Mouse (Mus musculus): Measurements from ENCODE around the gene Proz. TPM values are rescaled to one million over a fixed set of nuclear protein-coding genes. Genes with fewer than 3 reads are reported as not detected.

Gene Proz
- polyA plus RNA-seq (2015; fragmentation: Nextera tagmentation; extraction: Ambion mirVana): 37.9 and 46.4 TPM in 2 replicates

DNA sequence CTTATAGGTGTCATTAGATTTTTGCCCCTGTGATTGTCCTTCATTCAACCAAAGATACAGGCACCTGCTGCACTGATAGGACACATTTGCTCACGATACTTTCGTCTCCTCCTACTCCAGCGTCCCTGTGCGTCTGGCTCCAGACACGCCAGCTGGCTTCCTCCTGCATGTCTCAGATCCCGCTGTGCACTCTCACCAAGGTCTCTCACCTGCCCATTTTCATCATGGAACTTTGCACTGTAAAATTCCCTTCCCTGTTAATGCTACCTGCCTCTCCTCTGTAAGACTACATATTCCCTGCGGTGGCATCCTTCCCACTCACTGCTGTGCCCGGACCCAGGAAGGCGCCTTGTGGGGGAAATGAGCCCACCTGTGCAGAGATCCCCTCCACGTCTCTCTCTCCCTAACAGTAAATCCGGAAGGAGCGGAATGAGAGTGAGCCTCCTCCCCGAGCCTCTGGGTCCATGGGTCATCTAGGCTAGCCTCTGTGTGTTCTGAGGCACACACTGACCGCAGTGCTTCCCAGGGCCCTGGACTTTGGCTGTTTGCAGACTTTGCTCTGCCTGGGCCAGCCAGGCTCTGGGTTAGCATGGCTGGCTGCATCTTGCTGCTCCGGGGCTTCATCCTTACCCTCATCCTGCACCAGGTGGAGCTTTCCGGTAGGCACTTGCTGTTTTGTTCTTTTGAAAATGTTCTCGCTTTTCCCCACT is at the start of gene Proz:
Proz (plus strand) TSS at position 474 of the 710 bp plus-strand sequence.
- Histone ChIP-seq H3K4me3 (replicated peaks) (peak within 1 kb of the TSS; percentile 47), H3K36me3 (replicated peaks) (peaks cover 10% of the 10 kb centered on the region), H3K9ac (no peak within 1 kb of the TSS; the same call in 1 of the 2 replicates), H3K4me1 (replicated peaks) (peaks cover 22% of the 10 kb centered on the region), H3K27ac (replicated peaks) (peak within 1 kb of the TSS; percentile 68), H3K4me2 (peak within 1 kb of the TSS; percentile 50), H3K9me3 (replicated peaks) (no peaks in the 10 kb centered on the region), H3K27me3 (no peaks in the 10 kb centered on the region)
- WGBS (ENCODE audit: insufficient replicate concordance): 60% methylated on average over 17 of the region's 17 CpGs
- peak; percentile 69 for ATAC-seq (ENCODE audit: insufficient read depth)

DNA sequence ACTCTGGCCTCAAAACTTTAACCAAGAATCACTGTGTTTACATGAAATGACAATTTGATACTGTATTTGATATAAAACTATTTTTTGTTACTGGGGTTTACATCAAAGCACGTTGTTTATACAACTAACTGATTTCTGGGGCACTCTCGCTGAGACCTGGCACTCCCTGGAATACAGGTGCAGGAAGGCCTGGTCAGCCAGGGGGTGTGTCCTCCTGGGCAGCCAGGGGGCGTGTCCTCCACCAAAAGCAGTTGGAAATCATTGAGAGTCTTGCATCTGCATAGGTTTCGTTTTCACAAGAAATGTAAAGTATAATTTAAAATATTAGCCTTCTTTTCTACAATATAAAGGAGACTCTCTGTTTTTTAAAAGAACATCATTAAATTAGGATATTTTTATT is 41.2 kb upstream of the Proz start:
- 42% methylated on average over 4 of the region's 4 CpGs for WGBS (ENCODE audit: insufficient replicate concordance)
- Histone ChIP-seq H3K9ac (no peak overlapping the region), H3K4me2 (no peak overlapping the region), H3K4me3 (replicated peaks) (no peak overlapping the region), H3K27ac (replicated peaks) (no peak overlapping the region), H3K27me3 (no peaks in the 10 kb centered on the region), H3K36me3 (replicated peaks) (no peaks in the 10 kb centered on the region), H3K4me1 (replicated peaks) (no peaks in the 10 kb centered on the region), H3K9me3 (replicated peaks) (no peaks in the 10 kb centered on the region)
- ATAC-seq (ENCODE audit: insufficient read depth): no peak

DNA sequence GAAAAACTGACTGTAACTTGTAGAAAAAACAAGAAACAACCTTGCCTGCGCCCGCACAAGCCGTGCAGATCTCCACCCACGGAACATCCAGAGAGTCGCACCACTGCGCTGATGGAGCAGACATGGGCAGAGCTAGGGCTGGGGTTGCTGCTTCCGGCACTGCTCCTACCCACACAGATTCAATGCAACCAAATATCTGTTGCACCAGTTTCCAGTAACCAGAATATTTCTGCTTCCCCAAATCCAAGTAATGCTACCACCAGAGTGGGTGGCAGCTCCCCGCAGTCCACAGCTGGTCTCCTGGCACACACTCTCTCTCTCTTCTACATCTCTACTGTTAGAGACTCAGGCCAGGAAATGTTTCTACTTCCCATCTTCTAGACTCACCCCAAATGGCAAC is 38.9 kb upstream of the Proz start:
- no peak for ATAC-seq (ENCODE audit: insufficient read depth)
- Histone ChIP-seq H3K36me3 (replicated peaks) (no peaks in the 10 kb centered on the region), H3K4me3 (replicated peaks) (no peak overlapping the region), H3K9me3 (replicated peaks) (no peaks in the 10 kb centered on the region), H3K9ac (no peak overlapping the region), H3K27me3 (no peaks in the 10 kb centered on the region), H3K27ac (replicated peaks) (no peak overlapping the region), H3K4me2 (no peak overlapping the region), H3K4me1 (replicated peaks) (peaks cover 10% of the 10 kb centered on the region)
- 77% methylated on average over 8 of the region's 8 CpGs for WGBS (ENCODE audit: insufficient replicate concordance)

GRCm38 (mm10) chr8:13025487-13026224 is 35.1 kb upstream of the Proz start, which contains the start of gene F7:
Gene F7, plus strand, starts transcription at chr8:13026034.
- Histone ChIP-seq H3K4me3 (replicated peaks) (no peak within 1 kb of the TSS), H3K4me1 (replicated peaks) (peaks cover 10% of the 10 kb centered on the region), H3K9me3 (replicated peaks) (no peaks in the 10 kb centered on the region), H3K9ac (no peak within 1 kb of the TSS), H3K27me3 (no peaks in the 10 kb centered on the region), H3K36me3 (replicated peaks) (no peaks in the 10 kb centered on the region), H3K27ac (replicated peaks) (no peak within 1 kb of the TSS), H3K4me2 (peak within 1 kb of the TSS; percentile 32)
- ATAC-seq (ENCODE audit: insufficient read depth): peak; percentile 68
- 53% methylated on average over 10 of the region's 10 CpGs for WGBS (ENCODE audit: insufficient replicate concordance)

- WGBS (ENCODE audit: insufficient replicate concordance): 52% methylated on average over 5 of the region's 5 CpGs
- no peaks in the 10 kb centered on the region for H3K9me3 ChIP-seq (replicated peaks)
- H3K36me3 ChIP-seq (replicated peaks): no peaks in the 10 kb centered on the region
- no peak overlapping the region for H3K4me3 ChIP-seq (replicated peaks)
- H3K4me2 ChIP-seq: no peak overlapping the region
- ATAC-seq (ENCODE audit: insufficient read depth): no peak
- no peaks in the 10 kb centered on the region for H3K27me3 ChIP-seq
- H3K4me1 ChIP-seq (replicated peaks): peaks cover 10% of the 10 kb centered on the region
- H3K9ac ChIP-seq: no peak overlapping the region
- H3K27ac ChIP-seq (replicated peaks): no peak overlapping the region
Observed at GRCm38 (mm10) chr8:13027615-13028014, 33.1 kb upstream of the Proz start.

GRCm38 (mm10) chr8:13028482-13028881 is 32.2 kb upstream of the Proz start:
- ATAC-seq (ENCODE audit: insufficient read depth): no peak
- Histone ChIP-seq H3K4me1 (replicated peaks) (peaks cover 10% of the 10 kb centered on the region), H3K27ac (replicated peaks) (no peak overlapping the region), H3K9me3 (replicated peaks) (no peaks in the 10 kb centered on the region), H3K36me3 (replicated peaks) (no peaks in the 10 kb centered on the region), H3K9ac (no peak overlapping the region), H3K27me3 (no peaks in the 10 kb centered on the region), H3K4me3 (replicated peaks) (no peak overlapping the region), H3K4me2 (no peak overlapping the region)
- WGBS (ENCODE audit: insufficient replicate concordance): 44% methylated on average over 5 of the region's 5 CpGs

DNA sequence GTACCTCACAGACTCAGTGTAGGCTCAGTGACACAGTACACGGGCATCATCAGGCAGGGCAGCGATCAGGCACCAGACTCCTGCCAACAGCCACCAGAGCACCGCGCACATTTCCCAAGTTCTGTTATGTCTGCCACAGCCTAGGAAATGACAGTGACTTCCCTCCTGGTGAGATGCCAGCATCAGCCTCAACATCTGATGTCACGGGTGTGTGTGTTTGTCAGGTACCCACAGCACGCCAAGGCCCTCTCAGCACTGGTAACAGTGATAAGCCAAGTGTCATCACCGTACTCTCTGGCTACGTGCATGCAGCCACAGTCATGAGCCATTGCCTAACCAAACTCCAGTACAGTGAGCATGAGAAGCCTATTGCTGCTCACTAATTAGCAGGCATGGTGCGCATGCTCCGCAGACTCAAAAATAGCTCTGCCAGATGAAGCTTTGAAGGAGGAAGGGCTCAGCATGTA is 24.3 kb upstream of the Proz start:
- H3K4me3 ChIP-seq (replicated peaks): no peak overlapping the region
- H3K4me2 ChIP-seq: no peak overlapping the region
- no peak for ATAC-seq (ENCODE audit: insufficient read depth)
- 58% methylated on average over 10 of the region's 10 CpGs for WGBS (ENCODE audit: insufficient replicate concordance)
- no peak overlapping the region for H3K9ac ChIP-seq
- H3K36me3 ChIP-seq (replicated peaks): no peaks in the 10 kb centered on the region
- H3K27ac ChIP-seq (replicated peaks): peak overlapping the region; percentile 77
- H3K9me3 ChIP-seq (replicated peaks): no peaks in the 10 kb centered on the region
- no peaks in the 10 kb centered on the region for H3K27me3 ChIP-seq
- peaks cover 26% of the 10 kb centered on the region for H3K4me1 ChIP-seq (replicated peaks)

DNA sequence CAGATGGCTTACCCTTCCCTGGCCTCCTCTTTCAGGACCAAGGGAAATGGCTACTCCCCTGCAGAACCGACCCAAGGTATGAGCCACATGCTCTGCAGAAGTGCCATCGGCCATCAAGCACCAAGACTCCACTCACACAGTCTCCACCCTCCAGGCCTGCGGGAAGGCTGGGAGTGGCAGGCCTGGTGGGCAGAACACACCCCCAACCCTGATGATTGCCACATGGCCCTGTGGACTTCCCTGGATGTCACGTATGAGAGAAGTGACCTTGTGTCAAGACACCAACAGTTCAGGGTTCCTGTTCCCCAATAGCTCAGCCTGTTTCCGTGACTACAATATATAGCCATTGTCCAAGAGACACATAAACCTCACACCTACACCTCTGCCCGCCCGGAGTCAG is 23.7 kb upstream of the Proz start, which contains the start of gene F10:
F10 (plus strand) TSS at position 294 of the 400 bp plus-strand sequence.
- ATAC-seq (ENCODE audit: insufficient read depth): peak; percentile 66

DNA sequence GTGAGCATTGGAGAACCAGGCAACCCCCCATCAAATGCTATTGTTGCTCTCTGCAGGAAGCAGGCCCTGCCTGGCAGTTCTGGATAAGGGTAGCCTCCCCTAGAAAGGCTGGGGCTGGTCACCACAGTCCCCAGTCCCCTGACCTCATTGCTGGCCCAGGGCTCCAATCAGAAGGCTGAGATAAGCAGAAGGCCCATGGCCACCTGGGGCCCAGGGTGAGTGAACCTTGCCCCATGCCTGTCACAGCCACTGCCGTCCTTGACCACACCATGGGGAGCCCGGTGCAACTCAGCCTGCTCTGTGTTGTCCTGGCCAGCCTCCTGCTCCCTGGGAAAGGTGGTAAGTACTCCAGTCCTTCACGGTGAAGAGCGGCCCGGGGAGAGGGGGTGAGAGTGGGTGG is 23.1 kb upstream of the Proz start:
- peak overlapping the region; percentile 40 for H3K4me3 ChIP-seq (replicated peaks)
- no peaks in the 10 kb centered on the region for H3K36me3 ChIP-seq (replicated peaks)
- H3K4me1 ChIP-seq (replicated peaks): peaks cover 26% of the 10 kb centered on the region
- no peaks in the 10 kb centered on the region for H3K27me3 ChIP-seq
- 21% methylated on average over 5 of the region's 5 CpGs for WGBS (ENCODE audit: insufficient replicate concordance)
- ATAC-seq (ENCODE audit: insufficient read depth): peak; percentile 89
- no peaks in the 10 kb centered on the region for H3K9me3 ChIP-seq (replicated peaks)
- no peak overlapping the region for H3K9ac ChIP-seq
- H3K4me2 ChIP-seq: peak overlapping the region; percentile 52
- H3K27ac ChIP-seq (replicated peaks): peak overlapping the region; percentile 77

More for the DNA sequence above, 23.7 kb upstream of the Proz start, which contains the start of gene F10:
- no peaks in the 10 kb centered on the region for H3K9me3 ChIP-seq (replicated peaks)
- H3K9ac ChIP-seq: peak within 1 kb of the TSS; percentile 40; the same call in 1 of the 2 replicates
- 45% methylated on average over 7 of the region's 7 CpGs for WGBS (ENCODE audit: insufficient replicate concordance)
- H3K36me3 ChIP-seq (replicated peaks): no peaks in the 10 kb centered on the region
- peak within 1 kb of the TSS; percentile 52 for H3K4me2 ChIP-seq
- peak within 1 kb of the TSS; percentile 77 for H3K27ac ChIP-seq (replicated peaks)
- H3K4me1 ChIP-seq (replicated peaks): peaks cover 26% of the 10 kb centered on the region
- H3K4me3 ChIP-seq (replicated peaks): peak within 1 kb of the TSS; percentile 40
- H3K27me3 ChIP-seq: no peaks in the 10 kb centered on the region

- no peak overlapping the region; the same call in 1 of the 2 replicates for H3K4me3 ChIP-seq (replicated peaks)
- H3K36me3 ChIP-seq (replicated peaks): no peaks in the 10 kb centered on the region
- 48% methylated on average over 6 of the region's 6 CpGs for WGBS (ENCODE audit: insufficient replicate concordance)
- peak overlapping the region; percentile 52 for H3K4me2 ChIP-seq
- H3K27ac ChIP-seq (replicated peaks): no peak overlapping the region
- peaks cover 26% of the 10 kb centered on the region for H3K4me1 ChIP-seq (replicated peaks)
- H3K9ac ChIP-seq: no peak overlapping the region
- H3K27me3 ChIP-seq: no peaks in the 10 kb centered on the region
- H3K9me3 ChIP-seq (replicated peaks): no peaks in the 10 kb centered on the region
- no peak for ATAC-seq (ENCODE audit: insufficient read depth)
Observed at GRCm38 (mm10) chr8:13039054-13039453, 21.7 kb upstream of the Proz start.

DNA sequence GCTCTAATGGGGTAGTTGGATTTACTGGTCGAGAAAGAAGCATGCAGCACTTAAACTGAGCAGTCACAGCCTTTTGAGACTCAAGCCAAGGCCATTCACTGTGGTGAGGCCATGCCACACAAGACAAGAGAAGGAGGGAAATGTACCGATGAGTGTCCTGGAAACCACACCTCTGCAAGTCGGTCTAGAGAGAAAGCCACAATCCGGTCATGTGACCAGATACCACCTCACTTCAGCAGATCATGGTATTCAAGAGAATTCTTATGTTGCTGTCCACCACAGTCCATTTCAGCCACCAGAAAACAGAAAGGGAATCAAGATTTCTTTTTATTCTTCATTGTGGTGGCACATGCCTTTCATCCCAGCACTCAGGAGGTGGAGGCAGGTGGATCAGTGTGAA is 19.3 kb upstream of the Proz start:
- H3K4me3 ChIP-seq (replicated peaks): no peak overlapping the region
- peaks cover 19% of the 10 kb centered on the region for H3K4me1 ChIP-seq (replicated peaks)
- no peak for ATAC-seq (ENCODE audit: insufficient read depth)
- WGBS (ENCODE audit: insufficient replicate concordance): 33% methylated on average over 4 of the region's 4 CpGs
- no peaks in the 10 kb centered on the region for H3K9me3 ChIP-seq (replicated peaks)
- H3K4me2 ChIP-seq: no peak overlapping the region
- H3K36me3 ChIP-seq (replicated peaks): no peaks in the 10 kb centered on the region
- no peak overlapping the region for H3K27ac ChIP-seq (replicated peaks)
- H3K27me3 ChIP-seq: no peaks in the 10 kb centered on the region
- no peak overlapping the region for H3K9ac ChIP-seq
